Mouse (Mus musculus): ENCODE results near the gene Ifit1. TPM values are rescaled to one million over a fixed set of nuclear protein-coding genes. Genes with fewer than 3 reads are reported as not detected.
"Not testable (repeated sequence)": the region's sequence is repeated elsewhere in the genome, so short reads cannot be mapped to it uniquely, and the experiment has no call there.

Gene Ifit1
- polyA plus RNA-seq, 1 experiment = 2.0 TPM

DNA sequence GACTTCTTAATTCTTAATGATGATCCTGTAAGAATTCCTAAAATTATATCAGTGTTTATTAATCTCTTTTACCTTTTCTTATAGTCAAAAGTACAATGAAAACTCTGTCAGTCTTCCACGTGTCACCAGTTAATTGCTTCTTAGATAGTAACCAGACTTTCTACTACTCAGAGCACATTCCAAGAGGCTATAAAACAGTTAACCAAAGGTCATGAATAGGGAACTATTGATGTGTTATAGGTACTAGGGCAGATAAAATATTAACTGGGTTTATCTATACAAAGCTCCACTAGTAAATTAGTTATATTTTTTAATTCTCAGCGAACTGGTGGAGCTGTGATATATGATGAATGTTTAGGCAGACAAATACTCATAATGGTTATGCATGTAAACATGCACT, 13.2 kb upstream of the Ifit1 start:
- H3K27ac ChIP-seq (ENCODE audit: insufficient read depth, low read length) = no peak overlapping the region
- no peaks in the 10 kb centered on the region for H3K36me3 ChIP-seq (ENCODE audit: control insufficient read depth, insufficient read depth, low read length)
- no peak for TF ChIP-seq POLR2A (IDR thresholded peaks at IDR 0.05; ENCODE audit: low read depth, low read length)
- no peak for TF ChIP-seq CTCF (IDR thresholded peaks at IDR 0.05; ENCODE audit: extremely low read depth, insufficient read depth, insufficient read length, insufficient replicate concordance)
- no peak for DNase-seq (ENCODE audit: low read depth in 1 of 2, low spot score in 2 of 2)
- no peaks in the 10 kb centered on the region for H3K27me3 ChIP-seq (ENCODE audit: control insufficient read depth, insufficient read depth, low read length)
- H3K4me3 ChIP-seq (ENCODE audit: extremely low read depth, insufficient read depth, insufficient read length) = no peak overlapping the region
- 92% methylated on average over 2 of the region's 2 CpGs for WGBS
- H3K4me1 ChIP-seq (ENCODE audit: control insufficient read depth, insufficient read depth, insufficient read length) = peaks cover 3% of the 10 kb centered on the region; the same call in 1 of the 2 replicates

DNA sequence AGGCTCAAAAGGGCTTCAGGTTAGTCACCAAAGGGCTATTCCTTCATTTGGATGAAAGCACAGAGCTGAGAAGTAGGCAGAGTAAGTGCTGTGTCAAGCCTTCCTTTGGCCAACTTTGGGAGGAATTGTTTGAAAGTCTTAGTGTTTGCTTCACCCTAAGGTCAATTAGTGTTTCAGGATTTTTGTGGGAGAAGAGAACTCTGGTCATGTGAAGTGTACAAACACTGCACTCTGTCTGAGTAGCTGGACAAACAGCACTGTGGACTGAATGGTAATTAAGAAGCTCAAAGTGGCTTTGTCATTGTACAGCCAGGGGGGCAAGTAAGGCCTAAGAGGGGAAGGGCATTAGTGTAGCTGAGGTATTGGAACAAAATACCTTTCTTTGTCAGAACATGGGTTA, 9.2 kb upstream of the Ifit1 start:
- TF ChIP-seq CTCF (IDR thresholded peaks at IDR 0.05; ENCODE audit: extremely low read depth, insufficient read depth, insufficient read length, insufficient replicate concordance) = no peak
- TF ChIP-seq POLR2A (IDR thresholded peaks at IDR 0.05; ENCODE audit: low read depth, low read length) = no peak
- DNase-seq (ENCODE audit: low read depth in 1 of 2, low spot score in 2 of 2) = no peak
- Histone ChIP-seq H3K4me1 (ENCODE audit: control insufficient read depth, insufficient read depth, insufficient read length) (no peaks in the 10 kb centered on the region), H3K36me3 (ENCODE audit: control insufficient read depth, insufficient read depth, low read length) (no peaks in the 10 kb centered on the region), H3K4me3 (ENCODE audit: extremely low read depth, insufficient read depth, insufficient read length) (no peak overlapping the region), H3K27me3 (ENCODE audit: control insufficient read depth, insufficient read depth, low read length) (no peaks in the 10 kb centered on the region), H3K27ac (ENCODE audit: insufficient read depth, low read length) (no peak overlapping the region)

DNA sequence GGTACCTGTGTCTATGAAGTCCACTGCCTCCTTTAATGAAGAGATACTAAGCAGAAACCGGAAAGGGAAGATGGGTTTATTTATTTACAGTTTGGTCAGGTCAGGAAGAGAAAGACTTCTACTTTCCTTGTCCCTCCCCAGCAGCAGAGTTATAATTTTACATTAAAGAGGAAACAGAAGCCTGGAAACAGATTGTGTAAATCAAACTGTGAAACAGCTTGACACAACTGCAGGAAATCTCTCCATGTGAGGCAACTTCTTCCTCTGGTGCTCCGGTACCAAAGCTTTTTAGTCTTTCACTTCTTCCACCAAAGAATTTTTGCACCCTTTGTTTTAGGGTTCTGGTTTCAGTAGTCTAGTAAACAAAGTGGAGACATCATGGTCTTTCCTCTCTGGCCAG, 7.2 kb upstream of the Ifit1 start:
- WGBS = 23% methylated on average over 2 of the region's 2 CpGs
- no peak for TF ChIP-seq POLR2A (IDR thresholded peaks at IDR 0.05; ENCODE audit: low read depth, low read length)
- no peak for TF ChIP-seq CTCF (IDR thresholded peaks at IDR 0.05; ENCODE audit: extremely low read depth, insufficient read depth, insufficient read length, insufficient replicate concordance)
- no peaks in the 10 kb centered on the region for H3K27me3 ChIP-seq (ENCODE audit: control insufficient read depth, insufficient read depth, low read length)

DNA sequence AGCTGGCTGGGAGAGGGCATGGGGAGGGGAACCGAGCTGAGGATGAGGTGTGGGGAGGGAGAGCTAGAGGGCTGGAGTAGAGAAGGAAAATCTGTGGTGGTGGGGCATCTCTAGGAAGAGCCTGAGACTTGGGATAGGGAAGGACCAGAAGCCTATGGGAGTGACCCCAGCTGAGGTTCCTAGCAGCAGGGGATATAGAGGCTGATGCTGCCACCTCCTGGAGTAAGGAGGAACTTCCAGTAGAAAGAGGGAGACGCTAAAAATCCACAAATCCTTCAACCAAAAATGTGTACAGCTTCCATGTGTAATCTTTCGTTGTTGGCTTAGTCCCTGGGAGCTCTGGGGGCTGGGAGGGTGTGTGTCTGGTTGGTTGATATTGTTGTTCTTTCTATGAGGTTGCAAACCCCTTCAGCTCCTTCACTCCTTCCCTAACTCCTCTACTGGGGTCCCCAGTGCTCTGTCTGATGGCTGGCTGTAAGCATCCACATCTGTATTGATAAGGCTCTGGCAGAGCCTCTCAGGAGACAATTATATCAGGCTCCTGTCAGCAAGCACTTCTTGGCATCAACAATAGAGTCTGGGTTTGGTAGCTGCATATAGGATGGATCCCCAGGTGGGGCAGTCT, 3.6 kb upstream of the Ifit1 start:
- DNase-seq (ENCODE audit: low read depth in 1 of 2, low spot score in 2 of 2) = peak; percentile 25 to 50
- H3K27me3 ChIP-seq (ENCODE audit: control insufficient read depth, insufficient read depth, low read length) = no peaks in the 10 kb centered on the region
- no peaks in the 10 kb centered on the region for H3K36me3 ChIP-seq (ENCODE audit: control insufficient read depth, insufficient read depth, low read length)
- no peak overlapping the region for H3K27ac ChIP-seq (ENCODE audit: insufficient read depth, low read length)
- peaks cover 6% of the 10 kb centered on the region; the same call in 1 of the 2 replicates for H3K4me1 ChIP-seq (ENCODE audit: control insufficient read depth, insufficient read depth, insufficient read length)
- 23% methylated on average over 3 of the region's 3 CpGs for WGBS
- TF ChIP-seq POLR2A (IDR thresholded peaks at IDR 0.05; ENCODE audit: low read depth, low read length) (no peak), CTCF (IDR thresholded peaks at IDR 0.05; ENCODE audit: extremely low read depth, insufficient read depth, insufficient read length, insufficient replicate concordance) (peak; percentile 71; the same call in 1 of the 2 replicates)
- H3K4me3 ChIP-seq (ENCODE audit: extremely low read depth, insufficient read depth, insufficient read length) = no peak overlapping the region

More for the DNA sequence above, 7.2 kb upstream of the Ifit1 start:
- no peaks in the 10 kb centered on the region for H3K36me3 ChIP-seq (ENCODE audit: control insufficient read depth, insufficient read depth, low read length)
- H3K4me1 ChIP-seq (ENCODE audit: control insufficient read depth, insufficient read depth, insufficient read length) = no peaks in the 10 kb centered on the region
- H3K4me3 ChIP-seq (ENCODE audit: extremely low read depth, insufficient read depth, insufficient read length) = no peak overlapping the region
- no peak overlapping the region for H3K27ac ChIP-seq (ENCODE audit: insufficient read depth, low read length)
- DNase-seq (ENCODE audit: low read depth in 1 of 2, low spot score in 2 of 2) = no peak

DNA sequence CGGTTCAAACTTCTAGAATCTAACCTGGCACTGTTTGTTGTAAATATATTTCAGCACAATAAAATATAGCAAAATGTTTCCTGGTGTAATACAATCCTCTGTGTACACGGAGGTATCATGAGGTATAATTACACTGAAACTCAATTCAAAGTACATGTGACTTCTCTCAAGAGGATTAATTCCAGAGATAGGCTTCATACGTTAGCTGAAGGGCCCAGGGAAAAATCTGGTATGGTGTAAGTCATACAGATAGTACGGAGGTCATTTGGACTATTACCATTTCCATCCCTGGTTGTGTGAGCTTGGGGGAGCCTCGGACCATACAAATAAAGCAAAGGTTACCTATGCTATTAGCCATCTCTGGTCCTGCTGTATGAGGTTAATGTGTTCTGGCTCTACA, 1.9 kb downstream of the Ifit1 start:
- H3K27ac ChIP-seq (ENCODE audit: insufficient read depth, low read length) = no peak overlapping the region
- H3K4me1 ChIP-seq (ENCODE audit: control insufficient read depth, insufficient read depth, insufficient read length) = peaks cover 6% of the 10 kb centered on the region; the same call in 1 of the 2 replicates
- no peak overlapping the region for H3K4me3 ChIP-seq (ENCODE audit: extremely low read depth, insufficient read depth, insufficient read length)
- H3K36me3 ChIP-seq (ENCODE audit: control insufficient read depth, insufficient read depth, low read length) = no peaks in the 10 kb centered on the region
- no peaks in the 10 kb centered on the region for H3K27me3 ChIP-seq (ENCODE audit: control insufficient read depth, insufficient read depth, low read length)
- no peak for TF ChIP-seq CTCF (IDR thresholded peaks at IDR 0.05; ENCODE audit: extremely low read depth, insufficient read depth, insufficient read length, insufficient replicate concordance)
- 88% methylated on average over 5 of the region's 5 CpGs for WGBS
- no peak for DNase-seq (ENCODE audit: low read depth in 1 of 2, low spot score in 2 of 2)

DNA sequence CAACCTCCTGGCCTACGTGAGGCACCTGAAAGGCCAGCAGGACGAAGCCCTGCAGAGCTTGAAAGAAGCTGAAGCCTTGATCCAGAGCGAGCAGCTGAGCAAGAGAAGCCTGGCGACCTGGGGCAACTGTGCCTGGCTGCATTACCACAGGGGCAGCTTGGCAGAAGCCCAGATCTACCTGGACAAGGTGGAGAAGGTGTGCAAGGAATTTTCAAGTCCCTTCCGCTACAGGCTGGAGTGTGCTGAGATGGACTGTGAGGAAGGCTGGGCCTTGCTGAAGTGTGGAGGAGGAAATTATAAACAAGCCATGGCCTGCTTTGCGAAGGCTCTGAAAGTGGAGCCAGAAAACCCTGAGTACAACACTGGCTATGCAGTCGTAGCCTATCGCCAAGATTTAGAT, 7.0 kb downstream of the Ifit1 start:
- H3K4me3 ChIP-seq (ENCODE audit: extremely low read depth, insufficient read depth, insufficient read length); H3K36me3 ChIP-seq (ENCODE audit: control insufficient read depth, insufficient read depth, low read length); DNase-seq (ENCODE audit: low read depth in 1 of 2, low spot score in 2 of 2); H3K27me3 ChIP-seq (ENCODE audit: control insufficient read depth, insufficient read depth, low read length); H3K4me1 ChIP-seq (ENCODE audit: control insufficient read depth, insufficient read depth, insufficient read length); H3K27ac ChIP-seq (ENCODE audit: insufficient read depth, low read length): not testable (repeated sequence)
- 94% methylated on average over 8 of the region's 8 CpGs for WGBS

DNA sequence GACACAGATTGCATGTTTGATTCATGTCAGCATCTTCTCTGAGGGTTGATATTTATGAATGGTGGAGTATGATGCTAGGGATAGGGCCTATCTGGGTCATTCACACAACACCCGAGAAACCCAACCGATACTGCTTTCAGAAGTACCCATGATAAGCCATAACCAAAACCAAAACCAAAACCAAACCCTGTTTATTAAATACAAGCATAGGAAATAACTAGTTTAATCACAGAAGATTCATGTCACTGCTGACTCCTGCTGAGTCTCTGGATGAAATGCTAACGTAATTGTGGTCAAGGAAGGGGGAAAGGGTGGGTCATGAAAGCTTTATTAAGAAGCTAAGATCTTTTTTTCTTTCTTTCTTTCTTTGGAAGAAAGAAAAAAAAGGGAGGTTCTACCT, 9.6 kb downstream of the Ifit1 start:
- TF ChIP-seq CTCF (IDR thresholded peaks at IDR 0.05; ENCODE audit: extremely low read depth, insufficient read depth, insufficient read length, insufficient replicate concordance) = no peak
- TF ChIP-seq POLR2A (IDR thresholded peaks at IDR 0.05; ENCODE audit: low read depth, low read length) = no peak
- H3K27me3 ChIP-seq (ENCODE audit: control insufficient read depth, insufficient read depth, low read length) = no peaks in the 10 kb centered on the region
- H3K27ac ChIP-seq (ENCODE audit: insufficient read depth, low read length) = no peak overlapping the region
- WGBS = 68% methylated on average over 3 of the region's 3 CpGs
- DNase-seq (ENCODE audit: low read depth in 1 of 2, low spot score in 2 of 2) = no peak
- no peaks in the 10 kb centered on the region for H3K36me3 ChIP-seq (ENCODE audit: control insufficient read depth, insufficient read depth, low read length)
- no peak overlapping the region for H3K4me3 ChIP-seq (ENCODE audit: extremely low read depth, insufficient read depth, insufficient read length)
- no peaks in the 10 kb centered on the region for H3K4me1 ChIP-seq (ENCODE audit: control insufficient read depth, insufficient read depth, insufficient read length)

Data from spleen, adult 2 months (tissue).